Mouse (Mus musculus): ENCODE measurements around the gene Camk1d.

- TF ChIP-seq CTCF (IDR thresholded peaks at IDR 0.05; ENCODE audit: control insufficient read depth, insufficient read depth, insufficient replicate concordance, low read depth, low read length), result no peak
- no peak for TF ChIP-seq POLR2A (IDR thresholded peaks at IDR 0.05; ENCODE audit: control insufficient read depth, low read depth, low read length)
Measured at GRCm38 (mm10) chr2:5643937-5644336, 70.4 kb downstream of the Camk1d start.

Data from testis, adult 2 months (tissue).